Mouse (Mus musculus): Measurements from ENCODE around the gene Tsx. TPM values are rescaled to one million over a fixed set of nuclear protein-coding genes. Genes with fewer than 3 reads are reported as not detected.
"Not testable (repeated sequence)": the region's sequence is repeated elsewhere in the genome, so short reads cannot be mapped to it uniquely, and the experiment has no call there.

The Tsx gene
- polyA plus RNA-seq (2012; rRNA removed), result not detected in 2 replicates

DNA sequence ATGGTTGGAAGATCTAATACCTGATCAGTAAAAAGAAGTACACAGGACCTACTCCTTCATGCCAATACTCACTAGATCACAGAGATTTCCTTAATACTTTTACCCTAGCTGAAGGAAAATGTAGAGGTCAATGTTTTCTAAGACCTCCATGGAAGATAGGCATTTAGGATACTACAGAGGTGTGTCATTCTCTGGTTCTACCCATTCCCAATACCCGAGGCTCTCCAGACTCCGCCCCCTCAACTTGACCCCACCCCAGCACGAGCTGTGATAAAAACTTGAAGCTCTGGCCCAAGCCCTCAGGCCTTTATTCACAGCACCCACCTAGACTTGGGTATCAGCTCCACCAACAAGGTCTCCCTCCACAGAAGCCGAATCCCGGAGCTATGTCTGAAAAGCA, at the start of gene Tsx:
Gene Tsx (plus strand): TSS at position 301 of the 400 bp plus-strand sequence.
- DNase-seq (ENCODE audit: low read depth), result no peak

GRCm38 (mm10) chrX:103366201-103366600, 48.1 kb upstream of the Tsx start:
- no peak for DNase-seq (ENCODE audit: low read depth)

- DNase-seq (ENCODE audit: low read depth), result no peak
Observed at GRCm38 (mm10) chrX:103368650-103369049, 45.6 kb upstream of the Tsx start.

DNA sequence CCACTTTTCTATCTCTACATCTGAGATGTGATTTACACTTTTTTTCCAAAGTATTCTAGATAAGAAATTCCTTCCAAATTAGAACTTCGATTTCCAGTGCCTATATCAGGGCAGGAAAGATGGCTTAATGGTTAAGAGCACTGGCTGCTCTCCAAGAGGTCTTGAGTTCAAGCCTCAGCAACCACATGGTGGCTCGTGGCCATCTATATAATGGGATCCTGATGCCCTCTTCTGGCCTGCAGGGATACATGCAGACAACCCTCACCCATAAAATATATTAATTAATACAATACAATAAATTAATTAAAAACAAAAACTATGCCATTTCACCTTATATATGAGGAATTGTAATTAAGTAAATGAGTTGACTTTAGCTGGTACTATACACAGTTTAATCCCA, 43.0 kb upstream of the Tsx start:
- no peak for DNase-seq (ENCODE audit: low read depth)

GRCm38 (mm10) chrX:103371627-103372026, 42.6 kb upstream of the Tsx start:
- no peak for DNase-seq (ENCODE audit: low read depth)

GRCm38 (mm10) chrX:103374250-103374649, 40.0 kb upstream of the Tsx start:
- DNase-seq (ENCODE audit: low read depth), result no peak

DNA sequence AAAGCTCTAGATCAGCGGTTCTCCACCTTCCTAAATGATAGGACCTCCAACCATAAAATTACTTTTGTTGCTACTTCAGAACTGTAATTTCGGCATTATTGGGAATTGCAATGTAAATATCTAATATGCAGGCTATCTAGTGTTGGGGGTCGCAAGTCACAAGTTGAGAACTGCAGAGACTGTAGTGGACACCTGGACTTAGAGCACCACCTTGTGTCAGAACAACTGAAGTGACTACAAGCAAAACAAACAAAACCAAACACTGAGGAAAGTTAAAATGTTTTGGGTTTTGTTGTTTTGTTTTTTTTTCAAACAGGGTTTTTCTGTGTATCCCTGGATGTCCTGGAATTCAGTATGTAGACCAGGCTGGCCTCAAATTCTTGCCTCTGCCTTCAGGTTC, 29.7 kb upstream of the Tsx start:
- DNase-seq (ENCODE audit: low read depth), result no peak

DNA sequence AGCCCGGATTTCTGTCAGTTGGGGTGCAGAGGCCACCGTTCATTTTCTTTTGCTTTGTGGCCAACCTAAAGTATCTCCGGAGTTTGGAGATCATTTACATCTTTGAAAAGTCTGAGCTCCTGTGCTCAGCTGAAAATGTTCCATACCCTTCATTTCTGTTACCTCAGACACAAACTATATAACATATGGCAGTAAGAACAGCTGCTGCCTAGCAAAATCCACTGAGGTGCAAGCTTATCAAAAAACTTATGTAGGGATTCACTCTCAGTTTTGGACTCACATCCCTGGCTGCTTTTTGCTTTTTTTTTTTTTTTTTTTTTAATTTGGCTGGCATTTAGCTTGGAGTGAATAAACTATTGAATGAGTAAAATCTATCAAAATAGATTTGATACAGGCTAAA, 26.1 kb upstream of the Tsx start:
- no peak for DNase-seq (ENCODE audit: low read depth)

DNA sequence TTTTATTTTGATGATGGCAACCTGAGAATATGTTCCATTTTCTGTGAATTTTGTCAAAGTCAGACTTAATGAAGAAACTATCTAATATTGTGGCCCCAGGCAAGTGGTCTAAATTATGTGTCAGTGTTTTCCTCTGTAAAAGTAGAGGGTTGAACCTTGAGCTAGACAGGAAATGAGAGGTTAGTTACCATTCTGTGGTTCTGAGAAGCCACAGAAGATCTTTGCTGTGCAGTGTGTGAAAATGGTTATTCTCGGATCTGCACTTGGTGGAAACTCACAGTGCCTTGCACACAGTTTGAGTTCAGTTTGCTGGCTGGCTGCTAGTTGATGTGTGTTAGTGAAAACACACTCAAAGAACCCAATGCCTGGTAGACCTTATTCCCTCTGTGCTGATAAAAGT, 20.4 kb upstream of the Tsx start:
- DNase-seq (ENCODE audit: low read depth), result no peak

- no peak for DNase-seq (ENCODE audit: low read depth)
Observed at GRCm38 (mm10) chrX:103405021-103405420, 9.2 kb upstream of the Tsx start.

- DNase-seq (ENCODE audit: low read depth), result no peak
Observed at GRCm38 (mm10) chrX:103421710-103422109, 7.4 kb downstream of the Tsx start, which contains the start of gene Gm26992. TSS of gene Gm26992 (plus strand) at chrX:103422010.

DNA sequence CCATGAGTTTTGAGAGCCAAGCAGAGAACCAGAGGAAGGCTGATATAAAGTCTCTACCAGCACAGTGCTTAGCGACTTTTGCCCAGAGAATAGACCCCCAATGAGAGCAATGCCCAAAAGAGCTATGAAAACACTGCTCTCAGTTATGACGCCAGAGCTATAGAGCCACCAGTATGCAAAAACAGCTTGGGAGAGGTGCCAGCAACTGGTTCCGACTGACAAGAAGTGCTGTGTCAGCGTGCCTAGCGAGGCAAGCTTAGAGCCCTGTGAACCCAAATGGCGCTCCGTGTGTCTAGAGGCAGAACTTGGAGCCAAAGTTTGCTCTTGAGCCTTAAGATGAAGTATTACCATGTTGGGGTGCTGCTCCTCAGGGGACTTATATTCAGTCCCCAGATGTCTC, 13.4 kb downstream of the Tsx start:
- no peak for DNase-seq (ENCODE audit: low read depth)

GRCm38 (mm10) chrX:103432293-103432692, 18.0 kb downstream of the Tsx start:
- DNase-seq (ENCODE audit: low read depth), result no peak

DNA sequence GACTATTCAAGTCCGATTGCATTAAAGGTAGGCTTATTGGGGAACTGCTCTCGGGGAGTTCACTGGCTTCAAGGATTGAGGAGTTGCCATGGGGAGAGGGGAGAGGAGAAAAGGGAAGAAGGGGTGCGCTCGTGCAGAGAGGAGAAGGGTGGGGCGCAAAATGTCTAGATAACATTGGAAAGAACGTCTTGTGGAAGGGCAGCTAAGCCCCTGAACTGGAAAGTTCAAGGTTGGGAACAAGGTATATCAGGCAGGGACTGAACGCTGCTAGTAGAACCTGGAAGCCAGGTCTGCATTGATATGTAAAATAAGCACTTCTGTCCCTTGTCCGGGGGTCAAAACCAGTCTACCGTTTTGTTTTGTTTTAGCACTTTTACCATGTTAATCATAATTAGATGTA, 23.8 kb downstream of the Tsx start:
- no peak for DNase-seq (ENCODE audit: low read depth)

DNA sequence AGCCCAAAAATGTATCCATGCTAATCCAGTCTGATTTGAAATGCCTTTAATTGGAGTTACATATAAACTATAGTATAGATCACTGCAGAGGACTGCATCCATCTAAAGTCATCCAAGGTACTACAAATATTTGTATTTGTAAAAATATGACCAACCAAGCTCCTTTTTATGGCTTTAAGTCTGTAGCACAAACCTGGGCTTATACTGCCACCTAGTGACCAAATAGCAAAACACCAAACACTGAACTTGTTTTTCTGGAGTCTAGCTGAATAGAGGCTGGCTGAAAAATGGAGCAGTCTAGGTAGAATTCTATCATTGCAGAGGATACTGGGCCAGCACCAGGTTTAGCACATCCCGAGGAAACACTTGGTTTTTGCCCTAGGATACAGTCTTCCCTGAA, 26.5 kb downstream of the Tsx start:
- DNase-seq (ENCODE audit: low read depth), result no peak

DNA sequence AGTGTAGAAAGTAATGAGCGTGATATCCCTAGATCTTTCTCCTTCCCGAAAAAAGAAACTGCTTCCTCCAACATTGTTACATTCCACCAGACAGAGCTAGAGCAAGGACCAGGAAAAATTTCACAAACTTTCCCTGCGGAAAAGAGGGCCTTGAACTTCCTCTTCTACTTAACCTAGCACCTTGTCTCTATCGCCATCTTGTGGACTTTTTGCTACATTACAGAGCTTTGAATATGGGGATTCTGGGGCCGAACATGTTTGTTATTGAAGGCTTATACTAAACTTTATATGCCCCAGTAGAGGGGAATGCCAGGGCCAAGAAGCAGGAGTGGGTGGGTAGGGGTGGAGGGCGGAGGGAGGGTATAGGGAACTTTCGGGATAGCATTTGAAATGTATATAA, 29.5 kb downstream of the Tsx start:
- DNase-seq (ENCODE audit: low read depth), result no peak

DNA sequence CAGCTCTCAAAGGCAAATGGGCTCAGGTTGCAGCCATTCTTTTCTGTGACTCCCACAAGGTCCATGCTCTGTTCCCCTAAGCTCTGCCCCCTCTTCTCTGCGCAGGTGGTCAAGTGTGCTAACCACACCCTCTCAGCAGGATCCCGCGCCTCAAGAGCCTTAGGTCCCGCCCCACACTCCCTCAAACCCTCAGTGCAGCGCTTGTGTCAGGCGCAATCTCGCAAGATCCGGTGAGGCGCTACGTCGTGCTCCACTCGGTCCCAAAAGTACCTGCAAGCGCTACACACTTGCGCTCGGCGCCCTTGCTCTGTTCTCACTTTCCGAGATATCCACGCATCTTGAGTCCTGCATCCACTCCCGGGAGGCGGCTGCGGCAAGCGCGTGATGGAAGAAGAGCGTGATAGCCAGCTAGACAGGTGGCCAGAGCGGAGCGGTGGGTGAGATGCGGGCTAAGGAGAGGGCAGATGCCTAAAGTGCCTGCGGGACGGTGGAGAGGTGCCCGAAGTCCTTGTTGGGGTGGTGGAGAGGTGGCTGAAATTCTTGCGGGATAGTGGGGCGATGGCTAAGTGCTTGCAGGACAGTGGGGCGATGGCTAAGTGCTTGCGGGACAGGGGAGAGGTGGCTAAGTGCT, 33.4 kb downstream of the Tsx start:
- DNase-seq (ENCODE audit: low read depth), result no peak

DNA sequence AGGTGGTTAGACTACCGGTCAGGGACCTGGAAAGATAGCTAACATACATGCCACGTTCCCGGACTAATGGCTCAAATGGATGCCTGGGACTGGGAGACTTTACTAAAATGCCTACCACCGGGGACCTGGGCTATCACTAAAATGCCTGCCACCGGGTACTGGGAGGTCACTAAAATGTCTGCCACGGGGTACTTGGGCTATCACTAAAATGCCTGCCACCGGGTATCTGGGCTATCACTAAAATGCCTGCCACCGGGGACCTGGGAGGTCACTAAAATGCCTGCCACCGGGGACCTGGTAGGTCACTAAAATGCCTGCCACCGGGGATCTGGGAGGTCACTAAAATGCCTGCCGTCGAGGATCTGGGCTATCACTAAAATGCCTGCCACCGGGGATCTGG, 34.2 kb downstream of the Tsx start:
- not testable (repeated sequence) for DNase-seq (ENCODE audit: low read depth)

DNA sequence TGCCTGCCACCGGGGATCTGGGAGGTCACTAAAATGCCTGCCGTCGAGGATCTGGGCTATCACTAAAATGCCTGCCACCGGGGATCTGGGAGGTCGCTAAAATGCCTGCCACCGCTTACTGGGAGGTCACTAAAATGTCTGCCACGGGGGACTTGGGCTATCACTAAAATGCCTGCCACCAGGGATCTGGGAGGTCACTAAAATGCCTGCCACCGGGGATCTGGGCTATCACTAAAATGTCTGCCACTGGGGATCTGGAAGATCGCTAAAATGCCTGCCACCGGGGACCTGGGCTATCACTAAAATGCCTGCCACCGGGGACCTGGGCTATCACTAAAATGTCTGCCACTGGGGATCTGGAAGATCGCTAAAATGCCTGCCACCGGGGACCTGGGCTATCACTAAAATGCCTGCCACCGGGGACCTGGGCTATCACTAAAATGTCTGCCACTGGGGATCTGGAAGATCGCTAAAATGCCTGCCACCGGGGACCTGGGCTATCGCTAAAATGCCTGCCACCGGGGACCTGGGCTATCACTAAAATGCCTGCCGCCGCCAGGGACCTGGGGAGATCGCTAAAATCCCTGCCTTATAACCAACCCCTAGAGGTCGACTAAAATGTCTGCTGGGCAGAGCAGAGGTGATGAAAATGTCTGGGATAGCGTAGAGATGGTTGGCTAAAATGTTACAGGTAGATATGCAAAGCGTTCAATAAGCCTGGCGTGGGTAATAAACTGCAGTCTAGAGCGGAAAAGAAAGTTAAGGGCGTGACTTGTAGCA, 34.9 kb downstream of the Tsx start:
- DNase-seq (ENCODE audit: low read depth), result not testable (repeated sequence)

GRCm38 (mm10) chrX:103452815-103453214, 38.5 kb downstream of the Tsx start:
- no peak for DNase-seq (ENCODE audit: low read depth)

DNA sequence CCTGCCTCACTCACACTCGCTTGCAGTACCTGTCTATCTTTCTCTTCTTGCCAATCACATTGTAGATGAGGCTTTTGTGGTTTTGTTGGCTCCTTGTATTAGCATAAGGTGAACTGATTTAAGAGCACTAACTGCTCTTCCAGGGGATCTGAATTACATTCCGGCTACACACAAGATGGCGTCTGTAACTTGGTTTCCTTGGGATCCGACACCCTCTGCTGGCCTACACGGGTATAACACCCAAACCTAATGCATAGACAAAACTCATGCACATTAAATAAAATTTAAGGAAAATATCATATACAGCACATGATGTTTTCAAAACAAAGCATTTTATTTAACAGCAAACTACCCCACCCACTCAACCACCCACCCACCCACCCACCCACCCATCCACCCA, 45.8 kb downstream of the Tsx start:
- no peak for DNase-seq (ENCODE audit: low read depth)

DNA sequence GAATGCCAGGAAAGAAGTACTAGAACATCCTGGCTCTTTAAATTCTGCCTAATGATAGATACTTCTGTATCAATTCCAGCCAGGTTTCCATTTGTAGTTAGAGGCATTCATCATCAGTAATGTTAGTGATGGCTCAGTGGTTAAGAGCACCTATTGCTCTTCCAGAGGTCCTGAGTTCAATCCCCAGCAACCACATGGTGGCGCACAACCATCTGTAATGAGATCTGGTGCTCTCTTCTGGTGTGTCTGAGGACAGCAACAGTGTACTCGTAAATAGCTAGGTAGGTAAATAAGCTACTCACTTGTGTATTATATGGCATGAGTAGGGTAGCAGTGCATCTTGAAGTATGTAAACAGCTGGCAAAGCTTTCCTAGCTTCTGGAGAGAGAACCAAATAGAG, 54.7 kb downstream of the Tsx start:
- DNase-seq (ENCODE audit: low read depth), result no peak

DNA sequence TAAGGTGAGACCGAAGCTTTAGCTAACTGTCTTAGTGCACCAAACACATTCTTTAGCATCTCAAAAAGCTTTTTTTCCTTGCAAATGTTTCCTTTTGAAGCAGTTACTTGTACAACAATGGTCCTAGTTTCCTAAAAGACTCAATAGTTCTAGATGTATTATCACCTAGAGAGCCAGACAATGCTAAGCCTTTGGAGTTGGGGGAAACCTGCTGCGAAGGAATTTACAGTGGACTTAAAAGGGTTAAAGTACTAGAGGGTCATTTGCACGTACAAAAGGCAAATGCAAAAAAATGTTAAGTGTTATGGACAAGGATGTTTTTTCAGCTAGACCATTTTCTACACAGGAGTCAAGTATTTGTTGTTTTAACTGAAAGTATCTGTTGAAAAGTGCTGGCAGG, 58.1 kb downstream of the Tsx start:
- no peak for DNase-seq (ENCODE audit: low read depth)

Data from gonadal fat pad, adult 2 months (tissue).